ENCODE assay signal across 9 mouse cellular contexts in the genomic region with DNA sequence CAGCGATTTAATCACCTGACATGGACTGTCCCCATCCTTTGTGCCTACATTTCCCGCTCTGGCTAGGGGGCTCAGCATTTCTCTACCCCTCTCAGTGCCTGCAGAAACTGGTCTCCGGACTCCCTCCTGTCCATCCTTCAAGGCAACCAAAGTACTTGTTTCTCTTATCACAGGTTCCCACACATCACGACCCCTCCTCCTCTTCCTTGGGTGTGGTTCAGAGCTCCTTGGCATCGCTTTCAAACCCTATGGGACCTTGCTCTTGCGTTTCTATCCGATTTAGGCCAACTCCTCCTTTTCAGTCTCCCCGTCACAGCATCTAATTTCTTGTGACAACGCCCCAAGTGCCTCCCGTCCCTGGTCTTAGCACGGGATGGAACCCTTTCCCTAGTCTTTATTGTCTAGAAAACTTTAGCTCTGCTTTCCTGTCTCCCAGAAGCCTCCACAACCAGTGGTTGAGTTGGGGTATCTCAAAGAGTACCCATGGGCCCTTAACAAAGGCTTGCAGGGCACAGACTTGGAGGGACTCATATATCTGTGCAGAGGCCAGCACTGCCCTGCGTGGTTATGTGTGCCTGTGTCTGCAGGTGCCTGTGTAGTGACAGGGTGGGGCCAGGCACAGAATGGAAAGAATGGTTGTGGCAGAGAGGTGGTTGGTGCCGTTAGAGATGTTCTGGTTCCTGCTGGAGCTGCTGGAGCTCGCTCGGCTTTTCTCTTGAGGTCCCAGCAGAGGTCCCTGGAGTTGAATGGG. TPM values are rescaled to one million over a fixed set of nuclear protein-coding genes. Genes with fewer than 3 reads are reported as not detected.
DNase-seq lines count a peak whose midpoint lies in the region; ATAC-seq lines count a peak whose summit lies in the region.
"Had no signal": no experiment of that assay in that cellular context is flagged by ENCODE, and none has a peak within 500 bp of the region (broad histone marks: within the 10 kb centered on the region; RNA-seq: fewer than 3 reads in every experiment).

No protein-coding gene starts in this region.

- H3K27me3 ChIP-seq in heart, embryonic 10.5 days (ENCODE audit: insufficient read depth, poor library complexity, severe bottlenecking) = peaks cover 72% of the 10 kb centered on the region
- peaks cover 25% of the 10 kb centered on the region for H3K27me3 ChIP-seq in neural tube, embryonic 11.5 days (ENCODE audit: control insufficient read depth, insufficient read depth, low read length)
- H3K27me3 ChIP-seq in limb, embryonic 12.5 days = peaks cover 53% of the 10 kb centered on the region
- H3K27me3 ChIP-seq in stomach, embryonic 16.5 days (ENCODE audit: control insufficient read depth, insufficient read depth, low read length) = peaks cover 6% of the 10 kb centered on the region; the same call in 1 of the 2 replicates

- H3K27ac ChIP-seq in heart, embryonic 10.5 days = 0 out of 2 replicates have a peak overlapping the region, but pooled peaks have one; percentile 25
- H3K27ac ChIP-seq in neural tube, embryonic 11.5 days (ENCODE audit: low read depth, low read length) = no peak overlapping the region
- H3K27ac ChIP-seq in limb, embryonic 12.5 days = no peak overlapping the region
- 0 out of 2 replicates have a peak overlapping the region, but pooled peaks have one; percentile 29 for H3K27ac ChIP-seq in stomach, embryonic 16.5 days (ENCODE audit: low read length)
- H3K27ac ChIP-seq: liver, embryonic 14.5 days had no signal

- DNase-seq in heart, embryonic 10.5 days (ENCODE audit: low spot score) = no peak
- DNase-seq in heart, postnatal 14 days = no peak
- no peak for DNase-seq in neural tube, embryonic 11.5 days (ENCODE audit: low spot score)
- no peak for DNase-seq in neural tube, embryonic 10.5 days (ENCODE audit: extremely low spot score, low spot score)
- DNase-seq in gastrocnemius, postnatal 10 days = no peak
- no peak for DNase-seq in adrenal gland, adult (ENCODE audit: inconsistent age in 2 of 2, low spot score in 1 of 2)

- no peaks in the 10 kb centered on the region for H3K36me3 ChIP-seq in heart, embryonic 10.5 days
- H3K36me3 ChIP-seq in neural tube, embryonic 11.5 days (ENCODE audit: control insufficient read depth, insufficient read depth, low read length) = no peaks in the 10 kb centered on the region
- H3K36me3 ChIP-seq in limb, embryonic 12.5 days = no peaks in the 10 kb centered on the region
- H3K36me3 ChIP-seq in stomach, embryonic 16.5 days (ENCODE audit: control insufficient read depth, insufficient read depth, low read length) = no peaks in the 10 kb centered on the region

- H3K4me1 ChIP-seq in heart, embryonic 10.5 days = peaks cover 21% of the 10 kb centered on the region
- peaks cover 11% of the 10 kb centered on the region for H3K4me1 ChIP-seq in neural tube, embryonic 11.5 days (ENCODE audit: control insufficient read depth, insufficient read depth, low read length)
- H3K4me1 ChIP-seq in limb, embryonic 12.5 days (replicated peaks) = peaks cover 24% of the 10 kb centered on the region
- H3K4me1 ChIP-seq in stomach, embryonic 16.5 days (ENCODE audit: control insufficient read depth, insufficient read depth, low read length) = peaks cover 14% of the 10 kb centered on the region; the same call in 1 of the 2 replicates

- intact Hi-C loops in heart, postnatal 14 days (cut with DNase I) = no loop called here

- peak overlapping the region; percentile 25 for H3K4me2 ChIP-seq in neural tube, embryonic 11.5 days (ENCODE audit: low read depth)
- H3K4me2 ChIP-seq in limb, embryonic 12.5 days = peak overlapping the region; percentile 59
- peak overlapping the region; percentile 56 for H3K4me2 ChIP-seq in stomach, embryonic 16.5 days (ENCODE audit: low read depth, low read length)

- H3K4me3 ChIP-seq in heart, embryonic 10.5 days = peak overlapping the region; percentile 52; the same call in 1 of the 2 replicates
- no peak overlapping the region for H3K4me3 ChIP-seq in neural tube, embryonic 11.5 days (ENCODE audit: low read depth, low read length)
- peak overlapping the region; percentile 24 for H3K4me3 ChIP-seq in limb, embryonic 12.5 days (replicated peaks)
- peak overlapping the region; percentile 26; the same call in 1 of the 2 replicates for H3K4me3 ChIP-seq in stomach, embryonic 16.5 days (replicated peaks; ENCODE audit: low read length)

- H3K9ac ChIP-seq in neural tube, embryonic 11.5 days (ENCODE audit: low read length) = no peak overlapping the region; the same call in 1 of the 2 replicates
- H3K9ac ChIP-seq in limb, embryonic 12.5 days (replicated peaks) = 0 out of 2 replicates have a peak overlapping the region, but pooled peaks have one; percentile 1
- 0 out of 2 replicates have a peak overlapping the region, but pooled peaks have one; percentile 29 for H3K9ac ChIP-seq in stomach, embryonic 16.5 days (ENCODE audit: low read length)
- H3K9ac ChIP-seq: liver, embryonic 14.5 days had no signal

- 44% methylated on average over 15 of the region's 15 CpGs for WGBS in heart, embryonic 10.5 days
- WGBS in neural tube, embryonic 11.5 days = 53% methylated on average over 15 of the region's 15 CpGs
- WGBS in limb, embryonic 12.5 days = 52% methylated on average over 15 of the region's 15 CpGs
- 46% methylated on average over 15 of the region's 15 CpGs for WGBS in stomach, embryonic 16.5 days

- no peak for ATAC-seq in neural tube, embryonic 11.5 days (ENCODE audit: insufficient read depth, low FRiP score, low TSS enrichment)
- no peak for ATAC-seq in limb, embryonic 12.5 days (ENCODE audit: insufficient number of reproducible peaks, insufficient read depth, low FRiP score, low TSS enrichment, low read depth)
- ATAC-seq in stomach, embryonic 16.5 days (ENCODE audit: insufficient read depth, low FRiP score) = peak; percentile 6; the same call in 1 of the 2 replicates

- H3K9me3 ChIP-seq in heart, embryonic 10.5 days = no peaks in the 10 kb centered on the region
- no peaks in the 10 kb centered on the region for H3K9me3 ChIP-seq in neural tube, embryonic 11.5 days (ENCODE audit: control insufficient read depth, low read length)
- H3K9me3 ChIP-seq in limb, embryonic 12.5 days = no peaks in the 10 kb centered on the region
- H3K9me3 ChIP-seq in stomach, embryonic 16.5 days (replicated peaks; ENCODE audit: control insufficient read depth, low read length) = no peaks in the 10 kb centered on the region

RNA-seq across cellular contexts. Expression of a gene that starts 51.8 kb away (rescaled TPM):
- 7.7 and 19.5 TPM in 2 replicates for polyA plus RNA-seq in heart, embryonic 10.5 days (2016; fragmentation: Nextera tagmentation; extraction: Ambion mirVana)
- 10 to 100 TPM; 17.8 to 35.3 TPM for total RNA-seq in heart, postnatal 14 days (2021)
- polyA plus RNA-seq in neural tube, embryonic 11.5 days (2014; fragmentation: Nextera tagmentation; extraction: Ambion mirVana) = 24.6 and 24.8 TPM in 2 replicates
- polyA plus RNA-seq in limb, embryonic 12.5 days (2016; fragmentation: Nextera tagmentation; extraction: Ambion mirVana) = 16.2 and 18.6 TPM in 2 replicates
- polyA plus RNA-seq in stomach, embryonic 16.5 days (2015; fragmentation: Nextera tagmentation; extraction: Ambion mirVana) = 47.9 and 50.5 TPM in 2 replicates
- 10 to 100 TPM; 10.9 to 14.8 TPM for total RNA-seq in gastrocnemius, postnatal 10 days (2021)

Comparison
In these comparisons a context has a peak if more than half of its experiments do, and no peak if none do; other contexts are left out.
1. H3K27ac ChIP-seq: peak in heart, embryonic 10.5 days (single experiment) and stomach, embryonic 16.5 days (single experiment); none in neural tube, embryonic 11.5 days (single experiment) and limb, embryonic 12.5 days (single experiment).
2. Peak in every context shown above with its lines, with median percentiles within 50 percentile points of each other: H3K4me2 ChIP-seq.